In the genomic region with DNA sequence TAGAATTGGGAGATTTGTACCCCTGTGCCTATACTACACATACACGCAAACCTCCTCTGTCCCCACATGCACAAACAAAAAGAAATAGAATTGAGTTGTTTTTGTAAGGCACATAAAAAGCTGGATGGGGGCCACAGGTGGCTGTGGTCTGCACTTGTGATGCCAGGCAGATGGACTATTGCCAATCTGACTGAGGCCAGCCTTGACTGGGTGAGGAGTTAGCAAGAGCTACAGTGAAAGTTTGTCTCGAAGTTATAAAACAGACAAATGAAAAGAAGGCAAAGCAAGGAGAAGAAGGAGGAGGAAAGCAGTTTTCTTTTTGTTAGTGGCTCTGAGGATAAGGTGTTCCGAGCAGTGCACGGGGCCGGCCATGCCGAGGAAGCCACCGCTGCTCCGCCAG, we compare ENCODE assay signal across 18 mouse cellular contexts.
DNase-seq lines count a peak whose midpoint lies in the region; ATAC-seq and TF ChIP-seq lines count a peak whose summit lies in the region.
"Had no signal": no experiment of that assay in that cellular context is flagged by ENCODE, and none has a peak within 500 bp of the region (broad histone marks: within the 10 kb centered on the region; RNA-seq: fewer than 3 reads in every experiment).

No protein-coding gene starts in this region.

- no peak for ATAC-seq in intestine, embryonic 14.5 days (replicated peaks; ENCODE audit: low FRiP score, low TSS enrichment, low read depth)
- no peak for ATAC-seq in intestine, embryonic 16.5 days

- no peak overlapping the region for H3K4me3 ChIP-seq in intestine, embryonic 14.5 days (ENCODE audit: low read depth, low read length)
- no peak overlapping the region for H3K4me3 ChIP-seq in intestine, embryonic 16.5 days (ENCODE audit: low read length)
- H3K4me3 ChIP-seq in thymus, adult 2 months (ENCODE audit: control insufficient read depth, insufficient read depth, low read length): no peak overlapping the region
- H3K4me3 ChIP-seq: embryonic facial prominence, embryonic 10.5 days; heart, adult 2 months; heart, embryonic 13.5 days; hindbrain, embryonic 12.5 days; limb, embryonic 12.5 days had no signal

- H3K9ac ChIP-seq in intestine, embryonic 14.5 days (ENCODE audit: low read length): no peak overlapping the region
- H3K9ac ChIP-seq in intestine, embryonic 16.5 days (ENCODE audit: low read depth, low read length): no peak overlapping the region
- H3K9ac ChIP-seq: forebrain, postnatal 0 days; heart, embryonic 13.5 days; hindbrain, embryonic 12.5 days; limb, embryonic 12.5 days had no signal

- TF ChIP-seq POLR2A in thymus, adult 2 months (IDR thresholded peaks at IDR 0.05; ENCODE audit: control insufficient read depth, extremely low read depth, insufficient read depth, low read length, poor library complexity): no peak

- TF ChIP-seq CTCF in thymus, adult 2 months (IDR thresholded peaks at IDR 0.05; ENCODE audit: borderline replicate concordance, control insufficient read depth, extremely low read depth, insufficient read depth, low read length, poor library complexity): no peak

- no peaks in the 10 kb centered on the region for H3K27me3 ChIP-seq in intestine, embryonic 14.5 days (replicated peaks; ENCODE audit: control insufficient read depth, insufficient read depth, low read length)
- H3K27me3 ChIP-seq in intestine, embryonic 16.5 days (replicated peaks; ENCODE audit: control insufficient read depth, insufficient read depth, low read length): no peaks in the 10 kb centered on the region
- no peaks in the 10 kb centered on the region for H3K27me3 ChIP-seq in thymus, adult 2 months (ENCODE audit: control insufficient read depth, insufficient read depth, low read length)
- H3K27me3 ChIP-seq: heart, embryonic 13.5 days; hindbrain, embryonic 12.5 days; limb, embryonic 12.5 days; Patski had no signal

- peak; percentile 66 to 67 for DNase-seq in cerebellum, postnatal 10 days
- no peak for DNase-seq in cerebellum, adult 9-11 months
- DNase-seq in intestine, embryonic 14.5 days (ENCODE audit: low spot score): no peak
- DNase-seq in 3134 (ENCODE audit: extremely low read depth, insufficient read length, low spot score): peak; percentile 13
- peak; percentile 52 for DNase-seq in adrenal gland, postnatal 14 days
- no peak for DNase-seq in thymus, adult 2 months
- DNase-seq: spleen, adult 18-20 months had no signal

- 0 out of 2 replicates have a peak, but pooled peaks cover 9% of the 10 kb centered on the region for H3K4me1 ChIP-seq in intestine, embryonic 14.5 days (replicated peaks; ENCODE audit: control insufficient read depth, insufficient read depth, low read length)
- peaks cover 3% of the 10 kb centered on the region; the same call in 1 of the 2 replicates for H3K4me1 ChIP-seq in intestine, embryonic 16.5 days (ENCODE audit: control insufficient read depth, insufficient read depth, low read length)
- H3K4me1 ChIP-seq in thymus, adult 2 months (replicated peaks; ENCODE audit: control insufficient read depth, insufficient read depth, low read length): no peaks in the 10 kb centered on the region
- H3K4me1 ChIP-seq: heart, embryonic 13.5 days; hindbrain, embryonic 12.5 days had no signal

- WGBS in intestine, embryonic 14.5 days: 66% methylated on average over 8 of the region's 8 CpGs
- WGBS in intestine, embryonic 16.5 days: 65% methylated on average over 8 of the region's 8 CpGs
- 95% methylated on average over 8 of the region's 8 CpGs for WGBS in thymus, adult 2 months

- peaks cover 43% of the 10 kb centered on the region for H3K36me3 ChIP-seq in intestine, embryonic 14.5 days (ENCODE audit: control insufficient read depth, insufficient read depth, low read length)
- peaks cover 4% of the 10 kb centered on the region; the same call in 1 of the 2 replicates for H3K36me3 ChIP-seq in intestine, embryonic 16.5 days (ENCODE audit: control insufficient read depth, insufficient read depth, low read length)
- H3K36me3 ChIP-seq in thymus, adult 2 months (ENCODE audit: control insufficient read depth, insufficient read depth, low read length): peaks cover 49% of the 10 kb centered on the region

- H3K27ac ChIP-seq in intestine, embryonic 14.5 days (ENCODE audit: low read depth): peak overlapping the region; percentile 55; the same call in 1 of the 2 replicates
- H3K27ac ChIP-seq in intestine, embryonic 16.5 days (ENCODE audit: low read length): no peak overlapping the region
- H3K27ac ChIP-seq in thymus, adult 2 months (ENCODE audit: control insufficient read depth, insufficient read depth, low read length): no peak overlapping the region
- H3K27ac ChIP-seq: embryonic facial prominence, embryonic 10.5 days; heart, adult 2 months; heart, embryonic 13.5 days; hindbrain, embryonic 12.5 days; kidney, postnatal 0 days; limb, embryonic 12.5 days had no signal

- no peaks in the 10 kb centered on the region for H3K9me3 ChIP-seq in intestine, embryonic 14.5 days (ENCODE audit: control insufficient read depth, low read length)
- H3K9me3 ChIP-seq in intestine, embryonic 16.5 days (ENCODE audit: control insufficient read depth, low read length): no peaks in the 10 kb centered on the region
- H3K9me3 ChIP-seq: embryonic facial prominence, embryonic 10.5 days; heart, embryonic 13.5 days; hindbrain, embryonic 12.5 days; limb, embryonic 12.5 days had no signal

- no peak overlapping the region for H3K4me2 ChIP-seq in intestine, embryonic 14.5 days (ENCODE audit: low read length)
- no peak overlapping the region for H3K4me2 ChIP-seq in intestine, embryonic 16.5 days (ENCODE audit: low read depth, low read length)
- H3K4me2 ChIP-seq: heart, embryonic 13.5 days; hindbrain, embryonic 12.5 days; limb, embryonic 12.5 days; liver, embryonic 11.5 days; midbrain, embryonic 11.5 days had no signal

Comparison
In these comparisons a context has a peak if more than half of its experiments do, and no peak if none do; other contexts are left out.
1. DNase-seq: peak in cerebellum, postnatal 10 days (2 of 2), 3134 (single experiment) and adrenal gland, postnatal 14 days (single experiment); none in cerebellum, adult 9-11 months (single experiment), intestine, embryonic 14.5 days (single experiment) and thymus, adult 2 months (single experiment).